Mouse (Mus musculus) urinary bladder, postnatal 0 days (tissue): ENCODE data around the gene ccdc198. TPM values are rescaled to one million over a fixed set of nuclear protein-coding genes. Genes with fewer than 3 reads are reported as not detected.

ENCODE experiments used
- polyA plus RNA-seq: library from polyadenylated mRNA; unstranded; fragments of >200 nt; fragmentation: Nextera tagmentation; extraction: Ambion mirVana; gene quantifications from 2 replicates; pipeline ENCODE4 v1.2.1, GENCODE M21; 2015

Gene ccdc198
- polyA plus RNA-seq: 0.12 and 0.28 TPM in 2 replicates

DNA sequence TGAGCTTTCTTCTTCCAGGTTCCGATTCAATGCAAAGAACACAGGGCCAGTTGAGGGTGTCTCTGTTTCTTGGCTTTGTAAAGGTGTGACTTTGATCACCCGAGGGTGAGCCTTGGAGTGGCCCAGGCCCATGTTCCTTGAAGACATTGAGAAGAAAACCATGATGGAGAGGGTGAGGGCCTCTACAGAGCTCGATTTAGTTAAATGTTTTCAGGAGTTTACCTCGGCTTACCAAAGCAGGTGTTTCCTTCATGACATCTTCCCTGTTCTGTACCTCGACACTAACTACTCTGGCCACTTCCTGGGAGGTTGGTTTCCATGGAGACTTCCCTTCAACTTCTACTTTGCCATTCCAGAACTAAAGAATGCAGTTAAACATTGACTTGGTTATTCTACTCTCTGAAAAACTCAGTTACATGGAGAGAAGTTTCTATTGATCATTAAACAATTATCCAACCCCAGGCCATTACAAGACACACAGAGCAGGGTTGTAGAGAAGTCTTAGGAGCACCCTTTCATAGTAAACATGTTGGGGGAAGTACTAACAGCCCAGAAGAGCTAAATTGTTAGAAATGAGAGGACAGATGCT lies at the start of gene ccdc198:
TSS of gene ccdc198 (minus strand) at position 349 of the 589 bp plus-strand sequence.

DNA sequence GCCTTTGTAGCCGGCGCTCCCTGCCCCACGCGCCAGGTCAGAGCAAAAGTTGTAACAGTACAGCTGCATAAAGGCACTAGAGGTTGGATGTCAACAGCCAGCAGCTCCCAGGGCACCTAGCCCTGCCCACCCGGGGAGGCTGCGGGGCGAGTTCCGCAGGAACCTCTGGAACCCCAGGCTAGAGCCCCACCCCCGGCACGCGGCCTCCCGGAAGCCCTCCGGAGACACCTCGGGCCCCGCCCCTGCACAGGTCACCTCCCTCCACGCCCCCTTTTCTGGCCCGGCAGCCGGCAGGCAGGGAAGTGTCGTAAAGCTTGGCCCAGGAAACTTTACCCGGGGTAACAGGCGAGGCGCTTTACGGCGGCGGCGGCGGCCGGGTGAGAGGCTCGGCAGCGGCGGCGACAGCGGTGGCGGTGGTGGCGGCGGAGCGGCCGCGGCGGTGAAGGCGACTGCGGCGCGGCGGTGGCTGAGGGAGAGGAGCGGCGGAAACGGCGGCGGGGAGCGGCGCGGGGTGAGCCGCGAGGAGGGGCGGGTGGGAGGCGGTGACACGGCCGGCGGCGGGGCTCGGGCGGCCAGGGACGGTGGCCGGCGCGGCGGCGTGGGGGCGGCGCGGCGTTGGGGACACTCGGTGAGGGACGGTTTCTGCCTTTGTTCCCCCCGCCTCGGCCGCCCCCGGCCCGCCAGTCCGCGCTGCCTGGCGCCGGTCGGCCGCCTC lies 73.2 kb downstream of the ccdc198 start, which contains the start of gene Naa30:
TSS of gene Naa30 (plus strand) at position 360 of the 715 bp plus-strand sequence.

Other genes with a start within 250 kb of the ccdc198 start
- 10.1 and 12.4 TPM in 2 replicates for gene Ap5m1, start 179.4 kb downstream of the ccdc198 start, polyA plus RNA-seq
- 25.6 and 29.9 TPM in 2 replicates for gene Exoc5, start 178.8 kb downstream of the ccdc198 start, polyA plus RNA-seq
- 4.4 and 6.1 TPM in 2 replicates for gene Naa30, start 73.2 kb downstream of the ccdc198 start, polyA plus RNA-seq